Mouse (Mus musculus) midbrain, embryonic 16.5 days (tissue): ENCODE results near the gene Gm20715. TPM values are rescaled to one million over a fixed set of nuclear protein-coding genes. Genes with fewer than 3 reads are reported as not detected.
A peak's percentile ranks its signal among the peaks of the same experiment; 100 is the strongest.
"Not testable (repeated sequence)": the region's sequence is repeated elsewhere in the genome, so short reads cannot be mapped to it uniquely, and the experiment has no call there.

Experiments used
- ATAC-seq: fragments of 200-750 bp; cut with Nextera tagmentation; 2 replicates; pipeline ENCODE4 v1.8.0; 2017; ENCODE audit warnings: moderate TSS enrichment
- H3K27ac ChIP-seq: fragments of 300-500 bp; sonication (generic); 2 replicates; pipeline ENCODE4 v1.5.1; 2014; ENCODE audit warnings: mild to moderate bottlenecking, low read length, mixed read lengths
- H3K27me3 ChIP-seq: fragments of 300-500 bp; sonication (generic); 2 replicates; pipeline ENCODE4 v1.6.1; 2014; ENCODE audit warnings: low read depth, low read length, mixed read lengths; ENCODE audit not compliant: control insufficient read depth, insufficient read depth
- H3K36me3 ChIP-seq: fragments of 300-500 bp; sonication (generic); 2 replicates; pipeline ENCODE4 v1.6.1; 2014; ENCODE audit warnings: mild to moderate bottlenecking, low read length, moderate library complexity, mixed read lengths; ENCODE audit not compliant: control insufficient read depth, insufficient read depth
- H3K4me1 ChIP-seq: fragments of 300-500 bp; sonication (generic); 2 replicates; pipeline ENCODE4 v1.6.1; 2014; ENCODE audit warnings: mild to moderate bottlenecking, low read length, mixed read lengths; ENCODE audit not compliant: control insufficient read depth, insufficient read depth
- H3K4me2 ChIP-seq: fragments of 300-500 bp; sonication (generic); 2 replicates; pipeline ENCODE4 v1.6.1; 2014; ENCODE audit warnings: mild to moderate bottlenecking, low read length, mixed read lengths
- H3K4me3 ChIP-seq: fragments of 300-500 bp; sonication (generic); 2 replicates; pipeline ENCODE4 v1.5.1; 2014; ENCODE audit warnings: low read depth, mild to moderate bottlenecking, low read length, moderate library complexity, mixed read lengths
- H3K9ac ChIP-seq: fragments of 300-500 bp; sonication (generic); 2 replicates; pipeline ENCODE4 v1.6.1; 2014; ENCODE audit warnings: low read depth, low read length, mixed read lengths
- H3K9me3 ChIP-seq: fragments of 300-500 bp; sonication (generic); replicated peaks from 2 replicates; pipeline ENCODE4 v1.6.1; 2014; ENCODE audit warnings: mild to moderate bottlenecking, low read length, mixed read lengths; ENCODE audit not compliant: control insufficient read depth, poor library complexity, severe bottlenecking
- WGBS: fragments of 180-500 bp; shearing (Covaris S2); extraction: QIAGEN DNeasy Blood & Tissue Kit; methylation state at CpG from one replicate; pipeline ENCODE4 v1.1.7; 2014; 5-methylcytosine and 5-hydroxymethylcytosine counted together
- polyA plus RNA-seq: library from polyadenylated mRNA; unstranded; fragments of >200 nt; fragmentation: Nextera tagmentation; extraction: Ambion mirVana; gene quantifications from 2 replicates; pipeline ENCODE4 v1.2.1, GENCODE M21; 2015

Gm20715 gene
- 0.05 TPM in 1 of 2 replicates, not detected in the other for polyA plus RNA-seq

DNA sequence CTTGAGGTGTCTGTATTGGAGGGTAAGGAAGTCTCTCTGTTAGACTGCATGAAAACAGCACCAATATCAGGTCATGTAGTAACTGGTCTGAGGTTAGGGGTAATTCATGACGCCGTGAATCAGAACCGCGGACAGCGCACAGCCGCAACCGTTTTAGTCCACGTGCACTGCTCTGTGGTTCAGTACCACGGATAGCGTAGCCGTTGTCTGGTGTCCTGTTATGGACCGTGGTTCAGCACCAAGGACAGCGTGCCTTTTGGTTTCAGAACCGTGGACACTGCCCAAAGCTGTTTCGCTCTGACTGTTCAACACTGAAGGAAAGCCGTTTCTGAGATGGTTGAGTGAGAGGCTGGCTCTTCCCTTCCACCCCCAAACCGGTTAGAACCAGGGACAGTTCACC is at the start of gene Gm20715:
Gene Gm20715 (plus strand): TSS at position 235 of the 400 bp plus-strand sequence.
- Histone ChIP-seq H3K9ac (no peak within 1 kb of the TSS), H3K4me3 (no peak within 1 kb of the TSS), H3K27ac (no peak within 1 kb of the TSS), H3K27me3 (no peaks in the 10 kb centered on the region), H3K4me2 (no peak within 1 kb of the TSS), H3K36me3 (no peaks in the 10 kb centered on the region), H3K9me3 (no peaks in the 10 kb centered on the region), H3K4me1 (0 out of 2 replicates have a peak, but pooled peaks cover 3% of the 10 kb centered on the region)
- 3% methylated on average over 17 of the region's 17 CpGs for WGBS
- no peak for ATAC-seq

GRCm38 (mm10) chr7:6360477-6361060 is 49.5 kb upstream of the Gm20715 start:
- no peak overlapping the region for H3K27ac ChIP-seq
- WGBS: 20% methylated on average over 9 of the region's 9 CpGs
- H3K9me3 ChIP-seq: no peaks in the 10 kb centered on the region
- no peaks in the 10 kb centered on the region for H3K36me3 ChIP-seq
- no peak overlapping the region for H3K4me3 ChIP-seq
- no peak for ATAC-seq
- H3K9ac ChIP-seq: no peak overlapping the region
- H3K4me2 ChIP-seq: no peak overlapping the region
- no peaks in the 10 kb centered on the region for H3K27me3 ChIP-seq
- peaks cover 22% of the 10 kb centered on the region for H3K4me1 ChIP-seq

DNA sequence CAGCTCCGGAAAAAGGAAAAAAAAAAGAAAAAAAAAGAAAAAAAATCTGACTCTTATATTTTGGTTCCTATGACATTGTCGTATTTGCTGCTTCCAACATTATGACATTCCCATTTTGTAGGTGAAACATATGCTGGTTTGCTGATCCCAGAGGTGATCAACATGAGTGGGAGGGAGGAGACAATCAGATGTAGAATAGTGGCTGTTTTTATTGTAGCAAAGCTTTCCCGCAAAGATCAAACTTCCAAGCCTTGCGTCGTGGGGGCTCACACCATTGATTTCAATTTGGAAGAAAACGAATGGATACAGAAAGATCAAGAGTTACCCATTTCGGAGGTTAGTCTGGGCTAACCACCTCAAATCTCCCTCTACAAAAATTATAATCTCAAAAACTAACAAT is 48.3 kb upstream of the Gm20715 start:
- peak overlapping the region; percentile 64 for H3K9ac ChIP-seq
- H3K4me1 ChIP-seq: peaks cover 22% of the 10 kb centered on the region
- H3K36me3 ChIP-seq: no peaks in the 10 kb centered on the region
- ATAC-seq: no peak
- H3K4me3 ChIP-seq: peak overlapping the region; percentile 58
- 21% methylated on average over 7 of the region's 7 CpGs for WGBS
- no peaks in the 10 kb centered on the region for H3K27me3 ChIP-seq
- no peaks in the 10 kb centered on the region for H3K9me3 ChIP-seq
- peak overlapping the region; percentile 75 for H3K4me2 ChIP-seq
- peak overlapping the region; percentile 91 for H3K27ac ChIP-seq

DNA sequence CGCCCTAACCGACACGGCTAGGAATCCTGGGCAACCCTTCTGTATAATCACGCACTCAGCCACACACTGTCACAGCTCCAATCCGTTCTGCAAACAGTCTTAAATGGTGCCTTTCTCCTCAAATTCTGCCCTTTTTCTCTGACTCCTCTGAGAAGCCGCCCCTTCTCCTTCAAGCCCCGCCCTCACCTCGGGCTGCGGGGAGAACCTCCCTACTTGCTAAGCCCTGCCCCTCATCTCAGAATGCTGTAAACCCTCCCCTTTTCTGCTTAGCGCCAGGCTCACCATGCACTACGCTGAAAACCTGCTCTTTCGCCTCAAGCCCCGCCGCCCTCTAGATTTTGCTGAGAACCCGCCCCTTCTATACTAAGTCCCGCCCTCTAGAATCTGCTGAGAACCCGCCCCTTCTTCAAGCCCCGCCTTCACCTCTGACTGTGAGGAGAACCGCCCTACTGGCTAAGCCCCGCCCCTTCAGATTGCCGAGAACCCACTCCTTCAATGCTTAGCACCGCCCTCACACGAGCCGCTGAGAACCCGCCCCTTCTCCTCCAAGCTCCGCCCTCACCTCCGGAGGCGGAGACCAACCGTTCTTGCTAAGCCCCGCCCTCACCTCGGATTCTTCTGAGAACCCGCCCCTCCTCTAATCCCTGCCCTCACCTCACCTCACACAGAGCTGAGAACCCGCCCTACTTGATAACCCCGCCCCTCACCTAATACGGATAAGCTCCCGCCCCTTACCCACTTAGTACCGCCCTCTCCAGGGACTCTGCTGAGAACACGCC is 47.6 kb upstream of the Gm20715 start:
- peak; percentile 93 for ATAC-seq
- WGBS: 0% methylated on average over 37 of the region's 38 CpGs
- H3K27ac ChIP-seq: peak overlapping the region; percentile 91

DNA sequence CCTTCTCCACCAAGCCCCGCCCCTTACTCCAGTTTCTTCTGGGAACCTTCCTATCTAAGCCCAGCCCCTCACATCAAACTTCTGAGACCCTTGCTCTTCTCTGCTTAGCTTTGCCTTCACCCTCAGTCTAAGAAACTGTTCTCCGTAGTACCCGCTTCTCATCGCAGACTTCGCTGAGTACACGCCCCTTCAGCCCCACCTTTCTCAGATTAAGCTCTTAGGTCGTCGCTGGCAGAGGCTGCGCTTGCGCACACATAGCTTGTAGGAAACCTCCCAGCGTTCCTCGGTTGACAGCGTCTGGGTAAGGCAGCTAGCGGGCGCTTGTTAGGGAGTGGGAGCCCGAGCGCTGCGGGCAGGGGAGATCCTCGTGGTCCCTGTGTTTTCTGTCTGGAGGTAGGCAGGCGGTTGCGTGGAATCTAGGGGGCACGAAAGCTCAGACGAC is 47.0 kb upstream of the Gm20715 start, which contains the start of gene Zfp78:
Gene Zfp78 (plus strand): TSS at position 234 of the 442 bp plus-strand sequence.
- Histone ChIP-seq H3K9me3 (no peaks in the 10 kb centered on the region), H3K4me1 (peaks cover 22% of the 10 kb centered on the region), H3K4me2 (peak within 1 kb of the TSS; percentile 75), H3K9ac (peak within 1 kb of the TSS; percentile 75), H3K27me3 (no peaks in the 10 kb centered on the region), H3K27ac (peak within 1 kb of the TSS; percentile 91), H3K36me3 (no peaks in the 10 kb centered on the region), H3K4me3 (peak within 1 kb of the TSS; percentile 58)
- ATAC-seq: peak; percentile 88
- under 1% methylated on average over 23 of the region's 23 CpGs for WGBS

More for the DNA sequence above, 47.6 kb upstream of the Gm20715 start:
- no peaks in the 10 kb centered on the region for H3K27me3 ChIP-seq
- H3K36me3 ChIP-seq: no peaks in the 10 kb centered on the region
- H3K4me1 ChIP-seq: peaks cover 22% of the 10 kb centered on the region
- peak overlapping the region; percentile 64 for H3K9ac ChIP-seq
- peak overlapping the region; percentile 75 for H3K4me2 ChIP-seq
- peak overlapping the region; percentile 58 for H3K4me3 ChIP-seq
- no peaks in the 10 kb centered on the region for H3K9me3 ChIP-seq

DNA sequence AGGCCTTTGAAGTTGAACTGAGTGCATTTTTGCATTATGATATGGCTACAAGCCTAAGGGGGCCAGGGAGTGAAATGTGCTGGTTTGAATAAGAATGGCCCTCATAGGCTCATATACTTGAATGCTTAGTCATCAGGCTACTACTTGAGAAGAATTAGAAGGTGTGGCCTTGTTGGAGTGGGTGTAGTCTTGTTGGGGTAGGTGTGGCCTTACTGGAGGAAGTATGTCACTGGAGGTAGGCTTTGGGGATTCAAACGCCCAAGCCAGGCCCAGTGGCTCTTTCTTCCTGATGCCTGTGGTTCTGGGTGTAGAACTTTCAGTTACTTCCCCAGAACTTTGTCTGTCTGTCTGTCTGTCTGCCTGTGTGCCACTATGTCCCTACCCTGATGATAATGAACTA is 45.3 kb upstream of the Gm20715 start:
- no peaks in the 10 kb centered on the region for H3K27me3 ChIP-seq
- no peaks in the 10 kb centered on the region for H3K9me3 ChIP-seq
- H3K4me2 ChIP-seq: no peak overlapping the region
- WGBS: 70% methylated on average over 1 of the region's 1 CpGs
- peaks cover 18% of the 10 kb centered on the region for H3K4me1 ChIP-seq
- no peaks in the 10 kb centered on the region for H3K36me3 ChIP-seq
- ATAC-seq: no peak
- no peak overlapping the region for H3K27ac ChIP-seq
- no peak overlapping the region for H3K9ac ChIP-seq
- no peak overlapping the region for H3K4me3 ChIP-seq

DNA sequence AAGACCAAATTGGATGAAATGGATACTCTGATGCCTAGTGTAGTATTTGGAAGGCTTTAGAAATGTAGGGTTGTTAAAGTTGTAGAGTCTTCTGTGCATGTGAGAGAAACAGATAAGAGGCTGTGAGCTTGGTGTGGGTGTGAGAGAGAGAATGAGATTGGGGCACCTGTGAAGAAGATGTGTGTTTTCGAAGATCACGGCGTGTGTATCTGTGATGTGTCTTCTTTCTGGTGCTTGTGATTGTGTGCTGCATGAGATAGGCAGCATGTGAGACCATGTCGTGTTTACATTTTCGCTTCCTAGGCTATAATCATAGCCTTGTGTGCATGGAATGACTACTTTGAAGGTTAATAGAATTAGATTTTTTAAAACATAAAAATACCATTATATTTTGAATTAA is 42.9 kb upstream of the Gm20715 start:
- no peaks in the 10 kb centered on the region for H3K36me3 ChIP-seq
- H3K9me3 ChIP-seq: no peaks in the 10 kb centered on the region
- H3K4me2 ChIP-seq: no peak overlapping the region
- no peak overlapping the region for H3K4me3 ChIP-seq
- WGBS: 92% methylated on average over 5 of the region's 5 CpGs
- H3K27me3 ChIP-seq: no peaks in the 10 kb centered on the region
- ATAC-seq: no peak
- H3K27ac ChIP-seq: no peak overlapping the region
- peaks cover 13% of the 10 kb centered on the region for H3K4me1 ChIP-seq
- no peak overlapping the region for H3K9ac ChIP-seq

GRCm38 (mm10) chr7:6368146-6368545 is 41.9 kb upstream of the Gm20715 start:
- not testable (repeated sequence) for H3K4me2 ChIP-seq
- whole genome bisulfite sequencing: 86% methylated on average over 5 of the region's 5 CpGs

DNA sequence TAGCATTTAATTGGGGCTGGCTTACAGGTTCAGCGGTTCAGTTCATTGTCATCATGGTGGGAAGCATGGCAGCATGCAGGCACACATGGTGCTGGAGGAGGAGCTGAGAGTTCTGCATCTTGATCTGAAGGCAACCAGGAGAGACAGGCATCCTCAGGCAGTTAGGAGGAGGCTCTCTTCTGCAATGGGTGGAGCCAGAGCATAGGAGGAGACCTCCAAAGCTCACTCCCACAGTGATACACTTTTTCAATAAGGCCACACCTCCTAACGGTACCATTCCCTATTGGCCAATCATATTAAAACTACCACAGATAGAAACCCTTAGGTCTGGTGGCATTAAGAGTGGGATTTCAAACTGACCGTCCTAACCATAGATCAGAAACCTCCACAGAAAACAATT is 40.6 kb upstream of the Gm20715 start:
- Histone ChIP-seq H3K36me3 (no peaks in the 10 kb centered on the region), H3K4me1 (peaks cover 5% of the 10 kb centered on the region), H3K9me3 (no peaks in the 10 kb centered on the region), H3K27me3 (no peaks in the 10 kb centered on the region), H3K9ac (no peak overlapping the region), H3K4me2 (no peak overlapping the region), H3K27ac (no peak overlapping the region), H3K4me3 (no peak overlapping the region)
- ATAC-seq: no peak
- WGBS: 89% methylated on average over 3 of the region's 3 CpGs

More at GRCm38 (mm10) chr7:6368146-6368545, 41.9 kb upstream of the Gm20715 start:
- not testable (repeated sequence) for H3K27me3 ChIP-seq, H3K4me3 ChIP-seq, ATAC-seq, H3K27ac ChIP-seq, H3K36me3 ChIP-seq, H3K9me3 ChIP-seq, H3K9ac ChIP-seq
- peaks cover 13% of the 10 kb centered on the region for H3K4me1 ChIP-seq
